Mouse (Mus musculus) heart, postnatal 0 days (tissue): ENCODE results near the gene Zfp422.

Experiments
- CTCF ChIP-seq: IDR thresholded peaks from 2 replicates; pipeline ENCODE4 v1.5.1; 2016; ENCODE audit warnings: antibody characterized with exemption, control low read depth, low read depth
- EP300 ChIP-seq: IDR thresholded peaks from 2 replicates; pipeline ENCODE4 v1.6.1; 2016; ENCODE audit warnings: antibody characterized with exemption, low read depth

GRCm38 (mm10) chr6:116644335-116644734 lies 15.5 kb upstream of the Zfp422 start:
- TF ChIP-seq EP300 = peak; percentile 93
- no peak for TF ChIP-seq CTCF
